Mouse (Mus musculus): ENCODE measurements around the gene Gng2.

- TF ChIP-seq CTCF (IDR thresholded peaks at IDR 0.05; ENCODE audit: extremely low read depth, insufficient read length, insufficient replicate concordance, low read depth, low read length) (no peak), POLR2A (IDR thresholded peaks at IDR 0.05; ENCODE audit: low read depth, low read length) (no peak)
These were observed 16.6 kb upstream of the Gng2 start for GRCm38 (mm10) chr14:19994068-19994467.

All from small intestine, adult 2 months (tissue).